Mouse (Mus musculus) megakaryocyte-erythroid progenitor cell, adult 5-6 weeks (primary cell): ENCODE results near the gene Prcp. TPM values are rescaled to one million over a fixed set of nuclear protein-coding genes. Genes with fewer than 3 reads are reported as not detected.

Experiments
- ATAC-seq: replicated peaks from 2 replicates; pipeline ENCODE4 v1.8.0; 2016; ENCODE audit warnings: mild to moderate bottlenecking, inconsistent platforms; ENCODE audit not compliant: severe bottlenecking, poor library complexity, low FRiP score, low TSS enrichment
- total RNA-seq, 2 experiments: library from RNA; stranded (forward) in 1 of 2; stranded (reverse) in 1 of 2; fragments of 200-1000, 215-1000 nt in 1 of 2; fragments of >200 nt in 1 of 2; fragmentation: Nextera tagmentation in 1 of 2; gene quantifications; 2 replicates each; pipeline ENCODE4 v1.2.3; 2014 to 2017

Prcp gene
- total RNA-seq (2014; fragmentation: Nextera tagmentation): 66.5 and 85.8 TPM in 2 replicates
- total RNA-seq (2017): 44.4 and 50.3 TPM in 2 replicates

GRCm38 (mm10) chr7:92874116-92874675 is at the start of gene Prcp, which contains the start of gene Ddias:
TSS of gene Prcp (plus strand) at chr7:92874470.
TSS of gene Ddias (minus strand) at chr7:92874247.
- ATAC-seq: peak; percentile 60

- no peak for ATAC-seq
Observed at GRCm38 (mm10) chr7:92826248-92826647, 48.0 kb upstream of the Prcp start.

GRCm38 (mm10) chr7:92827981-92828380 is 46.3 kb upstream of the Prcp start:
- ATAC-seq: no peak

- ATAC-seq: no peak
Observed at GRCm38 (mm10) chr7:92832395-92832794, 41.9 kb upstream of the Prcp start.

GRCm38 (mm10) chr7:92834391-92834790 is 39.9 kb upstream of the Prcp start:
- no peak for ATAC-seq

GRCm38 (mm10) chr7:92836447-92836846 is 37.8 kb upstream of the Prcp start:
- no peak for ATAC-seq

- no peak for ATAC-seq
Observed at GRCm38 (mm10) chr7:92837226-92837625, 37.0 kb upstream of the Prcp start.

GRCm38 (mm10) chr7:92837907-92838306 is 36.4 kb upstream of the Prcp start:
- no peak for ATAC-seq

- ATAC-seq: no peak
Observed at GRCm38 (mm10) chr7:92842254-92842653, 32.0 kb upstream of the Prcp start.

GRCm38 (mm10) chr7:92848246-92848645 is 26.0 kb upstream of the Prcp start:
- ATAC-seq: no peak

- ATAC-seq: no peak; the same call in 1 of the 2 replicates
Observed at GRCm38 (mm10) chr7:92866526-92866925, 7.7 kb upstream of the Prcp start.

GRCm38 (mm10) chr7:92870161-92870560 is 4.1 kb upstream of the Prcp start:
- no peak for ATAC-seq

- ATAC-seq: no peak
Observed at GRCm38 (mm10) chr7:92871596-92871995, 2.7 kb upstream of the Prcp start.

- peak; percentile 83 for ATAC-seq
Observed at GRCm38 (mm10) chr7:92874761-92875408, 615 bp downstream of the Prcp start.

GRCm38 (mm10) chr7:92876066-92876465 is 1.8 kb downstream of the Prcp start:
- ATAC-seq: no peak

GRCm38 (mm10) chr7:92876538-92876937 is 2.3 kb downstream of the Prcp start:
- ATAC-seq: no peak

- no peak for ATAC-seq
Observed at GRCm38 (mm10) chr7:92878575-92879285, 4.5 kb downstream of the Prcp start.

GRCm38 (mm10) chr7:92883850-92884716 is 9.8 kb downstream of the Prcp start:
- ATAC-seq: peak; percentile 85

GRCm38 (mm10) chr7:92884998-92885660 is 10.9 kb downstream of the Prcp start:
- no peak for ATAC-seq
